Mouse (Mus musculus): ENCODE measurements around the gene Supt16. TPM values are rescaled to one million over a fixed set of nuclear protein-coding genes. Genes with fewer than 3 reads are reported as not detected.

The Supt16 gene
- polyA plus RNA-seq, 1 experiment: 10.8 TPM

DNA sequence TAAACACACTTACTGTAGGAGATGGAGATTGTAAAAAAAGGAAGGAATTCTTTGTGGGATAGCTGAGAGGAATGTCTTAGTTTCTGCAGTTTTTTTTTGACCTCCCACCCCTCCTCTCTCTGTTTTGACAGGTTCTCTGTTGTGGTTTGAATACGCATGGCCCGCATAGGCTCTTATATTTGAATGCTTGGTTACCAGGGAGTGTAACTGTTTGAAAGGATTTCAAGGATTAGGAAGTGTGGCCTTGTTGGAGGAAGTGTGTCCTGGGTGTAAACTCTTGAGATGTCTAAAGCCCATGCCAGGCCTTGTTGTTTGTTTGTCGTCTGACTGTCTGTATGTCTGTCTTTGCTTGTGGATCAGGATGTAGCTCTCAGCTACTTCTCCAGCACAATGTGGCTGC is 44.6 kb downstream of the Supt16 start:
- Histone ChIP-seq H3K4me1 (ENCODE audit: control insufficient read depth, insufficient read depth, low read length) (no peaks in the 10 kb centered on the region), H3K4me3 (replicated peaks; ENCODE audit: extremely low read depth, low read depth, low read length) (no peak overlapping the region)
- DNase-seq: no peak
- 45% methylated on average over 3 of the region's 3 CpGs for WGBS
- TF ChIP-seq POLR2A (IDR thresholded peaks at IDR 0.05; ENCODE audit: borderline replicate concordance, extremely low read depth, low read depth, low read length): no peak
- TF ChIP-seq CTCF (IDR thresholded peaks at IDR 0.05; ENCODE audit: insufficient read depth, low read length): no peak

DNA sequence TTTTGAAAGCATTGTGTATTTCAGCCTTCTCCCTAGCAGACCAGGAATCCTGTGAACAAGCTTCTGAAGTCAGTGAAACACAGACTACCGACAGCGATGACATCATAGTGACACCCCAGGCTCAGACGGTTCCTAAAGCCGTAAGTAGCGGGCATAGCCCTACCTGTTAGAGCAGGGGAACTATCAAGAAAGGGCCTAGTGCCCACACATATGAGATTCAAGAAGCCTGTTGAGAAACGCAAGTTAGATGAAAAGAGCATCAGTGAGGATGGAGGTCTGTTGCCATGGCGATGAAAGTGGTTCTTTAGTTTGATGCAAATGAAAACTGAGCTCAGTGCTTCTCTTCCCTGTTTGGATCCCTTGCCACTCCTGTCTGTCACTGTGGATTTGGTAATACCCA is 45.0 kb downstream of the Supt16 start:
- DNase-seq: no peak
- H3K4me3 ChIP-seq (replicated peaks; ENCODE audit: extremely low read depth, low read depth, low read length): no peak overlapping the region
- WGBS: 41% methylated on average over 7 of the region's 7 CpGs
- no peaks in the 10 kb centered on the region for H3K4me1 ChIP-seq (ENCODE audit: control insufficient read depth, insufficient read depth, low read length)
- TF ChIP-seq CTCF (IDR thresholded peaks at IDR 0.05; ENCODE audit: insufficient read depth, low read length) (no peak), POLR2A (IDR thresholded peaks at IDR 0.05; ENCODE audit: borderline replicate concordance, extremely low read depth, low read depth, low read length) (no peak)

DNA sequence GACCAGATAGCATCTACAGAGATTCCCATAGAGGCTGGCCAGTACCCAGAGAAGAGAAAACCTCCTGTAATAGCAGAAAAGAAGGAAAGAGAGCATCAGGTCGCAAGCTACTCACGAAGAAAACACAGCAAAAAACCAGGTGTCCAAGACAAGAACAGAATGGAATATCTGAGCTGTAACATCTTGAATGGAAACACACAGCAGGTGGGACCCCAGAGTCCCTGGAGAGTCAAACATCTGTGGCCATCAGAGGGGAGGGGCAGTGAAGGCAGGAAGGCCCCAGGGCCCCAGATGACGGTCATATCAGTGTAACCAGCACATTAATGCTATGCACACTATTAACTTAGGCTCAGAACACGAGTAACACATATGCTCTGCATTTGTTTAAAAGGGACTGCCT is 47.3 kb downstream of the Supt16 start:
- WGBS: 72% methylated on average over 4 of the region's 4 CpGs
- no peaks in the 10 kb centered on the region for H3K4me1 ChIP-seq (ENCODE audit: control insufficient read depth, insufficient read depth, low read length)
- no peak overlapping the region for H3K4me3 ChIP-seq (replicated peaks; ENCODE audit: extremely low read depth, low read depth, low read length)
- no peak for DNase-seq
- TF ChIP-seq POLR2A (IDR thresholded peaks at IDR 0.05; ENCODE audit: borderline replicate concordance, extremely low read depth, low read depth, low read length): no peak
- TF ChIP-seq CTCF (IDR thresholded peaks at IDR 0.05; ENCODE audit: insufficient read depth, low read length): no peak

DNA sequence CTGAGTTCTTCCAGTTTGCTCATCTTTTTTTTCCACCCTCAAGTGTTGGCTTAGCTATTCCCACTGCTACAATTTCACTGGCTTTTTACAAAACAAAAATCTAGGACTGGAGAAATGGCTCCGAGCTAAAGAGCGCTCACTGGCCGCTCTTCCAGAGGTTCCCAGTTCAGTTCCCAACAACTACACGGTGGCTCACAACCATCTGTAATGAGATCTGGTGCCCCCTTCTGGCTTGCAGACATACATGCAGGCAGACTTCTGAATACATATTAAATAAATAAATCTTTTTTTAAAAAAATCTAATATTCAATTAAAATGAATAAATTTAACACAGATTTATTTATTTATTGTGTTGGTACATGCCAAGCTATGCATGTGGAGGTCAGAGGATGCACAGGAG is 50.7 kb downstream of the Supt16 start:
- Histone ChIP-seq H3K4me3 (replicated peaks; ENCODE audit: extremely low read depth, low read depth, low read length) (no peak overlapping the region), H3K4me1 (ENCODE audit: control insufficient read depth, insufficient read depth, low read length) (no peaks in the 10 kb centered on the region)
- 58% methylated on average over 4 of the region's 4 CpGs for WGBS
- DNase-seq: peak; percentile 9
- no peak for TF ChIP-seq CTCF (IDR thresholded peaks at IDR 0.05; ENCODE audit: insufficient read depth, low read length)
- no peak for TF ChIP-seq POLR2A (IDR thresholded peaks at IDR 0.05; ENCODE audit: borderline replicate concordance, extremely low read depth, low read depth, low read length)

DNA sequence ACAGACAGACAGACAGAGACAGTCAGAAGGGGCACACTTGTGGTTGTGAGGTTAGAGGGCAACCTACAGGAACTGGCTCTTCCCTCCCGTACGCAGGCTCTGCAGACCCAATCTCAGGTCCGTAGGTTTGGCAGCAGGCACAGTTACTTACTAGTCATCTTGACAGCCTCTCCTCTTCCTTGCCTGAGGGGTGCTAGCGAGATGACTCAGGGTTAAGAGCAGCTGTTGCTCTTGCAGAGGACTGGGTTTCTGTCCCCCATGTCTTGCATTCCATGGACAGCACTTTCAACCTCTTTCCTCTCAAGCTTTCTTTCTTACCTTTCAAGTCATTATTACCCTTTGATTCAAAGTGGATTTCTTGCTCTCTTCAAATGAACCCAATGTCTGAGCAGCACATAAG is 53.1 kb downstream of the Supt16 start:
- DNase-seq: no peak
- WGBS: 70% methylated on average over 4 of the region's 4 CpGs
- TF ChIP-seq CTCF (IDR thresholded peaks at IDR 0.05; ENCODE audit: insufficient read depth, low read length) (no peak), POLR2A (IDR thresholded peaks at IDR 0.05; ENCODE audit: borderline replicate concordance, extremely low read depth, low read depth, low read length) (no peak)
- Histone ChIP-seq H3K4me3 (replicated peaks; ENCODE audit: extremely low read depth, low read depth, low read length) (no peak overlapping the region), H3K4me1 (ENCODE audit: control insufficient read depth, insufficient read depth, low read length) (no peaks in the 10 kb centered on the region; the same call in 1 of the 2 replicates)

DNA sequence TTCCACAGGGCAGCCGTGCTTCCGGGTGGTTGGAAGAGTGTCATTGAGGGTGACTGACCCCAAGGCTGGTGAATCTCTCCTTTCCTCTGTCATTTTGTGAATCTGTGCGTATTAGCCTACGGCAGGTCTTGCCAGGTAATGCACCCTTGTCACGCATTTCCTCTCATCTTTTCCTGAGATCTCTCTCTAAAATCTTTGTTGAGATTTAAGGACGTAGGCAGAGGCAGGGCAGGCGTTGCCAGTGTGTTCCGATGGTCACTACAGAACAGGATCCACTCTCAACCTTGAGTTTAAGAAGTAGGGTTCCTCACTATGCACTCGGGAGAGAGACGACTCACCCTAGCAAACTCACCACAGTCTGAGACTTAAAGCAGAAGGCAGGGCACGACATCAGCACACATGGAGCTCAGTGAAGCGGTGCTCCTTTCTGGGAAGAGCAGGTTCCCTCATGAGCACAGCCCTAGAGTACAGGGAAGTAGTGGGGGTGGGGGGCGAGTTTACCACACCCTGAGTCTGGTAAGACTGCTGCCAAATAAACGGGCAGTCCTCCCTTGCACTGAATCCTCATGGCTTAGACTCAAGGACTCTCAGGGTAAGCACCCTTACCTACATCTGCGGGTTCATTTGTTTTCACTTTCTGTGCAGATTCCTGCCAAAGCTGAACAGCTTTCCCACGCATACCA is 55.6 kb downstream of the Supt16 start:
- 41% methylated on average over 16 of the region's 16 CpGs for WGBS
- TF ChIP-seq POLR2A (IDR thresholded peaks at IDR 0.05; ENCODE audit: borderline replicate concordance, extremely low read depth, low read depth, low read length) (no peak), CTCF (IDR thresholded peaks at IDR 0.05; ENCODE audit: insufficient read depth, low read length) (no peak)
- peak overlapping the region; percentile 64 for H3K4me3 ChIP-seq (replicated peaks; ENCODE audit: extremely low read depth, low read depth, low read length)
- no peaks in the 10 kb centered on the region; the same call in 1 of the 2 replicates for H3K4me1 ChIP-seq (ENCODE audit: control insufficient read depth, insufficient read depth, low read length)
- DNase-seq: peak; percentile 10

DNA sequence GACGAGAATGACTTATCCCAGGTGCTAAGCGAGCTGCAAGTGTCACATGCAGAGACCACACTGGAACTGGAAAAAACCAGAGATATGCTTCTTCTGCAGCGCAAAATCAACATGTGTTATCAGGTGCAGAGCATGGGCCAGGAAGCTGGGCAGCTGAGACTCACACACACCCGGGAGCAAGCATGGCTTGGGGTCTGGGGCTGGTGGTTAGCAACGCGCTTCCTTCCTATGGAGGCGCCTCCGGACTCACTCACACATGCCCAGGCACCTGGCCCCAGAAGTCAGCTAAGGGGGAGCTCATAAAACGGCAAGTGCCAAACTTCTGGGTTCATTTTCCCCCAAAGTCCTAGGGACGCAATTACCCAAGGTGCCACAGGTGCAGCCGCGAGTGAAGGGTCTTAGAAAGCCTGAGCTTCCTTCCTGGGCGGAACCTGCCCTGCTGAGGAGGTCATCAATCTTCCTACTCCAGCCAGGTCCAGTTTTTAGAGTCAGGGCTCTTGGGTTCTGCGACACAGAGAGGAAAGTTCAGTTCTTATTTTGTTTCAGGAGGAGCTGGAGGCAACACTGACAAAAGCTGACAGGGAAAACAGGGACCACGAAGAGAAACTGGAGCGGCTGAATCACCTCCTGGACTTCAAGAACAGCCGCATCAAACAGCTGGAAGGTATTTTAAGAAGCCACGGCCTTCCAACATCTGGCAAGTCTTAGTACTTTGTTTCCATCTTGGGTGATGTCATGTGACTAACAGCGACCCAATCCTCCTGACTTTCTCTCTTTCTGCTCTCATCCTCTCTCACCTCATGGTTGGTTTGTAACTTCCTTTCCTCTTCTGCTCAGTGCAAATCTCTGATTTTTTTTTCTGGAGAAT is 56.4 kb downstream of the Supt16 start:
- WGBS: 30% methylated on average over 19 of the region's 19 CpGs
- no peak for TF ChIP-seq POLR2A (IDR thresholded peaks at IDR 0.05; ENCODE audit: borderline replicate concordance, extremely low read depth, low read depth, low read length)
- TF ChIP-seq CTCF (IDR thresholded peaks at IDR 0.05; ENCODE audit: insufficient read depth, low read length): no peak
- H3K4me1 ChIP-seq (ENCODE audit: control insufficient read depth, insufficient read depth, low read length): no peaks in the 10 kb centered on the region; the same call in 1 of the 2 replicates
- DNase-seq: peak; percentile 5
- H3K4me3 ChIP-seq (replicated peaks; ENCODE audit: extremely low read depth, low read depth, low read length): peak overlapping the region; percentile 64

DNA sequence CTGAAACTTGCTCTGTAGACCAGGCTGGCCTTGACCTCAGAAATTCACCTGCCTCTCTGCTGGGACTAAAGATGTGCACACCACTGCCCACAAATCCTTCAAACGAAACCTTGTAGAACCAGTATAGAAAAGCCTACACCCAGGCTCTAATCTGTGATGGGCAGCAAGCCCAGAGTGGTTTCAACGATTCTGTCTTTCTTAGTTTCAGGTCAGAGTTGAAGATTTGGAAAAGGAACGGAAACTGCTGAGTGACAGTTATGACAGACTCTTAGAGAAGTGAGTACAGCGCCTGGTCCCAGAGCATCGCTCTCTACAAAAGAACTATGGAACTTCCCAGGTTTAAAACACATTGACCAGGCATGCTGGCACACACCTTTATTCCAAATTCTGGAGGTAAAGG is 63.6 kb downstream of the Supt16 start:
- Histone ChIP-seq H3K4me1 (ENCODE audit: control insufficient read depth, insufficient read depth, low read length) (no peaks in the 10 kb centered on the region), H3K4me3 (replicated peaks; ENCODE audit: extremely low read depth, low read depth, low read length) (no peak overlapping the region)
- no peak for TF ChIP-seq CTCF (IDR thresholded peaks at IDR 0.05; ENCODE audit: insufficient read depth, low read length)
- TF ChIP-seq POLR2A (IDR thresholded peaks at IDR 0.05; ENCODE audit: borderline replicate concordance, extremely low read depth, low read depth, low read length): no peak
- WGBS: 53% methylated on average over 5 of the region's 5 CpGs
- no peak for DNase-seq

DNA sequence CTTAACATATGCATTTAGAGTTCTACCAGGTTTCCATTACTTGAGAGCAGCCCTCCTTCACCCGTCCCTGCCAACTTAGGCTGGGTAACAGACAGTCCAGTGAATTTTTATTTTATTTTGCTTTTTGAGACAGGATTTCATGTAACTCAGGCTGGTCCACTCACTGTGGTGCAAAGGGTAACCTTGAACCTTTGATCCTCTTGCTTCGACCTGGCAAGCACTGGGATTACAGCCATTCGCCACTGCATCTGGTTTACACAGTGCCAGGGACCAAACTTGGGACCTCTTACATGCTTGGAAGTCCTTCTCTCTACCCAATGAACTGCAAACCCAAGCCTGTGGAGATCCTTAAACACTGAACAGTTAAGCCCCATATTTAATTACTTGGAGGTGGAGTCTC is 72.6 kb downstream of the Supt16 start:
- H3K4me1 ChIP-seq (ENCODE audit: control insufficient read depth, insufficient read depth, low read length): no peaks in the 10 kb centered on the region
- 96% methylated on average over 3 of the region's 3 CpGs for WGBS
- no peak for DNase-seq
- TF ChIP-seq CTCF (IDR thresholded peaks at IDR 0.05; ENCODE audit: insufficient read depth, low read length) (no peak), POLR2A (IDR thresholded peaks at IDR 0.05; ENCODE audit: borderline replicate concordance, extremely low read depth, low read depth, low read length) (no peak)
- H3K4me3 ChIP-seq (replicated peaks; ENCODE audit: extremely low read depth, low read depth, low read length): no peak overlapping the region
